ENCODE assay signal across 8 mouse cellular contexts in genomic region chr13:89741766-89742685, GRCm38 (mm10). TPM values are rescaled to one million over a fixed set of nuclear protein-coding genes. Genes with fewer than 3 reads are reported as not detected.
DNase-seq lines count a peak whose midpoint lies in the region; ATAC-seq and TF ChIP-seq lines count a peak whose summit lies in the region.

TSS of gene Vcan (minus strand) at chr13:89742509.

- ATAC-seq in forebrain, embryonic 14.5 days, result peak; percentile 59
- ATAC-seq in erythroid progenitor cell, adult 5-6 weeks (replicated peaks; ENCODE audit: low FRiP score, poor library complexity, severe bottlenecking), result no peak

- peak within 1 kb of the TSS; percentile 93 for H3K4me2 ChIP-seq in forebrain, embryonic 14.5 days (ENCODE audit: low read length)

- H3K36me3 ChIP-seq in ES-Bruce4 (ENCODE audit: control insufficient read depth, insufficient read depth, low read length, poor library complexity, severe bottlenecking), result no peaks in the 10 kb centered on the region
- H3K36me3 ChIP-seq in forebrain, embryonic 14.5 days (ENCODE audit: control insufficient read depth, insufficient read depth, low read length), result no peaks in the 10 kb centered on the region

- intact Hi-C loops in heart, postnatal 10 days (cut with DNase I), result loop anchor here (2.0 to 5.0 kb wide), 3 partner anchors 345 to 1095 kb away; partner anchors contain the start of genes Tmem167 and Xrcc4

- 1% methylated on average over 39 of the region's 40 CpGs for WGBS in forebrain, embryonic 14.5 days

- H3K27me3 ChIP-seq in ES-Bruce4 (ENCODE audit: control insufficient read depth, insufficient read depth, low read length, poor library complexity, severe bottlenecking), result peaks cover 4% of the 10 kb centered on the region; the same call in 1 of the 2 replicates
- H3K27me3 ChIP-seq in forebrain, embryonic 14.5 days (replicated peaks; ENCODE audit: control insufficient read depth, insufficient read depth, low read length), result no peaks in the 10 kb centered on the region

- peak within 1 kb of the TSS; percentile 70 for H3K9ac ChIP-seq in ES-Bruce4 (ENCODE audit: low read depth, poor library complexity, severe bottlenecking)
- peak within 1 kb of the TSS; percentile 74 for H3K9ac ChIP-seq in forebrain, embryonic 14.5 days (ENCODE audit: low read length)

- TF ChIP-seq POLR2A in ES-Bruce4 (IDR thresholded peaks at IDR 0.05; ENCODE audit: insufficient read depth, low read length), result no peak

- H3K9me3 ChIP-seq in ES-Bruce4 (replicated peaks; ENCODE audit: control insufficient read depth, insufficient read depth, low read length, poor library complexity, severe bottlenecking), result no peaks in the 10 kb centered on the region
- no peaks in the 10 kb centered on the region for H3K9me3 ChIP-seq in forebrain, embryonic 14.5 days (replicated peaks; ENCODE audit: control insufficient read depth, low read length)

- H3K4me1 ChIP-seq in ES-Bruce4 (ENCODE audit: control insufficient read depth, insufficient read depth, low read length), result peaks cover 1% of the 10 kb centered on the region
- H3K4me1 ChIP-seq in forebrain, embryonic 14.5 days (ENCODE audit: control insufficient read depth, insufficient read depth, low read length), result peaks cover 5% of the 10 kb centered on the region

- 0 out of 2 replicates have a peak within 1 kb of the TSS, but pooled peaks have one; percentile 2 for H3K27ac ChIP-seq in ES-Bruce4 (ENCODE audit: insufficient read depth, low read length)
- H3K27ac ChIP-seq in forebrain, embryonic 14.5 days (ENCODE audit: low read depth, low read length), result peak within 1 kb of the TSS; percentile 88

- 0 out of 2 replicates have a peak, but pooled peaks have one; percentile 29 for TF ChIP-seq EP300 in ES-Bruce4 (IDR thresholded peaks at IDR 0.05; ENCODE audit: insufficient read depth, low read depth, low read length)

- DNase-seq in adrenal gland, postnatal 36 days, result peak; percentile 14 to 24
- peak; percentile 83 for DNase-seq in forebrain, embryonic 14.5 days (ENCODE audit: low spot score)
- DNase-seq in heart, postnatal 10 days, result peak; percentile 59 to 72
- peak; percentile 13 to 20 for DNase-seq in layer of hippocampus, postnatal 14 days (ENCODE audit: low spot score in 2 of 2)
- peak; percentile 17 for DNase-seq in lung, postnatal 36 days
- peak; percentile 19 for DNase-seq in right cerebral cortex, adult 18-20 months

- TF ChIP-seq CTCF in ES-Bruce4 (IDR thresholded peaks at IDR 0.05; ENCODE audit: low read depth, low read length), result no peak

- peak within 1 kb of the TSS; percentile 74 for H3K4me3 ChIP-seq in ES-Bruce4 (ENCODE audit: low read depth, low read length)
- H3K4me3 ChIP-seq in forebrain, embryonic 14.5 days (ENCODE audit: low read depth, low read length), result peak within 1 kb of the TSS; percentile 54

RNA-seq across cellular contexts. Expression of gene Vcan, which starts in this region (rescaled TPM):
- 27.4 and 29.6 TPM in 2 replicates for polyA plus RNA-seq in ES-Bruce4 (2011; ENCODE audit: insufficient read depth, insufficient read length, low read depth, missing spikeins)
- 1 to 10 TPM; 4.8 to 6.9 TPM for total RNA-seq in adrenal gland, postnatal 36 days (2021)
- polyA plus RNA-seq in forebrain, embryonic 14.5 days (2014; fragmentation: Nextera tagmentation; extraction: Ambion mirVana), result 41.4 and 51.4 TPM in 2 replicates
- total RNA-seq in heart, postnatal 10 days (2021), result 10 to 100 TPM; 51.5 to 53.2 TPM
- total RNA-seq in layer of hippocampus, postnatal 14 days (2021), result 10 to 100 TPM; 34.6 to 39.0 TPM
- under 0.01 and 10.1 TPM in 2 replicates for total RNA-seq in erythroid progenitor cell, adult 5-6 weeks (2015; ENCODE audit: low replicate concordance)
- 0.45 and 0.90 TPM in 2 replicates for total RNA-seq in erythroid progenitor cell, adult 5-6 weeks (2017; ENCODE audit: low replicate concordance)

Comparison
In these comparisons a context has a peak if more than half of its experiments do, and no peak if none do; other contexts are left out.
1. DNase-seq: peak in every context shown above with its lines; median percentile 83 in forebrain, embryonic 14.5 days; 66 in heart, postnatal 10 days; 19 in adrenal gland, postnatal 36 days; 19 in right cerebral cortex, adult 18-20 months; 17 in lung, postnatal 36 days; 16 in layer of hippocampus, postnatal 14 days.